Mouse (Mus musculus): ENCODE data around the gene H2al1f. TPM values are rescaled to one million over a fixed set of nuclear protein-coding genes. Genes with fewer than 3 reads are reported as not detected.
"Not testable (repeated sequence)": the region's sequence is repeated elsewhere in the genome, so short reads cannot be mapped to it uniquely, and the experiment has no call there.

The H2al1f gene
- polyA plus RNA-seq, 1 experiment from 2014 or later = not detected

- H3K4me3 ChIP-seq (replicated peaks; ENCODE audit: low read length); H3K4me2 ChIP-seq (replicated peaks); ATAC-seq (ENCODE audit: low FRiP score); H3K27ac ChIP-seq; H3K27me3 ChIP-seq (ENCODE audit: control insufficient read depth, insufficient read depth, low read length); DNase-seq (ENCODE audit: low spot score); H3K9me3 ChIP-seq (ENCODE audit: control insufficient read depth, low read length); H3K4me1 ChIP-seq (replicated peaks; ENCODE audit: control insufficient read depth, insufficient read depth, low read length); H3K9ac ChIP-seq; H3K36me3 ChIP-seq (replicated peaks; ENCODE audit: control insufficient read depth, insufficient read depth): not testable (repeated sequence)
- 92% methylated on average over 1 of the region's 6 CpGs for WGBS
Observed at GRCm38 (mm10) chrX:11305355-11305754, 9.6 kb upstream of the H2al1f start, which contains the start of gene H2al1c. H2al1c (plus strand) TSS chrX:11305655.

GRCm38 (mm10) chrX:11308524-11308923 lies 6.4 kb upstream of the H2al1f start, which contains the start of gene H2al1d:
H2al1d (plus strand) TSS chrX:11308824.
- not testable (repeated sequence) for H3K4me3 ChIP-seq (replicated peaks; ENCODE audit: low read length); DNase-seq (ENCODE audit: low spot score); H3K27me3 ChIP-seq (ENCODE audit: control insufficient read depth, insufficient read depth, low read length); H3K27ac ChIP-seq; ATAC-seq (ENCODE audit: low FRiP score); H3K4me2 ChIP-seq (replicated peaks); H3K9ac ChIP-seq; H3K4me1 ChIP-seq (replicated peaks; ENCODE audit: control insufficient read depth, insufficient read depth, low read length); H3K36me3 ChIP-seq (replicated peaks; ENCODE audit: control insufficient read depth, insufficient read depth); H3K9me3 ChIP-seq (ENCODE audit: control insufficient read depth, low read length)
- WGBS = no CpG with 5 or more reads among the region's 6 CpGs

- H3K4me2 ChIP-seq (replicated peaks) = not testable (repeated sequence)
Observed at GRCm38 (mm10) chrX:11311634-11312033, 3.3 kb upstream of the H2al1f start, which contains the start of gene H2al1e. H2al1e (plus strand) TSS chrX:11311934.

GRCm38 (mm10) chrX:11317956-11318355 lies 3.0 kb downstream of the H2al1f start, which contains the start of gene H2al1g:
H2al1g (plus strand) TSS chrX:11318256.
- H3K9ac ChIP-seq; H3K4me1 ChIP-seq (replicated peaks; ENCODE audit: control insufficient read depth, insufficient read depth, low read length); H3K9me3 ChIP-seq (ENCODE audit: control insufficient read depth, low read length); H3K27me3 ChIP-seq (ENCODE audit: control insufficient read depth, insufficient read depth, low read length); H3K4me2 ChIP-seq (replicated peaks); H3K4me3 ChIP-seq (replicated peaks; ENCODE audit: low read length); DNase-seq (ENCODE audit: low spot score); H3K36me3 ChIP-seq (replicated peaks; ENCODE audit: control insufficient read depth, insufficient read depth); ATAC-seq (ENCODE audit: low FRiP score); H3K27ac ChIP-seq: not testable (repeated sequence)
- no CpG with 5 or more reads among the region's 3 CpGs for WGBS

More at GRCm38 (mm10) chrX:11311634-11312033, 3.3 kb upstream of the H2al1f start, which contains the start of gene H2al1e:
- not testable (repeated sequence) for H3K4me1 ChIP-seq (replicated peaks; ENCODE audit: control insufficient read depth, insufficient read depth, low read length); ATAC-seq (ENCODE audit: low FRiP score); H3K27ac ChIP-seq; H3K9me3 ChIP-seq (ENCODE audit: control insufficient read depth, low read length); H3K9ac ChIP-seq; DNase-seq (ENCODE audit: low spot score); H3K27me3 ChIP-seq (ENCODE audit: control insufficient read depth, insufficient read depth, low read length); H3K4me3 ChIP-seq (replicated peaks; ENCODE audit: low read length); H3K36me3 ChIP-seq (replicated peaks; ENCODE audit: control insufficient read depth, insufficient read depth)
- WGBS = no CpG with 5 or more reads among the region's 3 CpGs

- not testable (repeated sequence) for H3K9ac ChIP-seq; H3K4me2 ChIP-seq (replicated peaks); H3K4me1 ChIP-seq (replicated peaks; ENCODE audit: control insufficient read depth, insufficient read depth, low read length); H3K4me3 ChIP-seq (replicated peaks; ENCODE audit: low read length); H3K27me3 ChIP-seq (ENCODE audit: control insufficient read depth, insufficient read depth, low read length); H3K9me3 ChIP-seq (ENCODE audit: control insufficient read depth, low read length); H3K36me3 ChIP-seq (replicated peaks; ENCODE audit: control insufficient read depth, insufficient read depth); DNase-seq (ENCODE audit: low spot score); ATAC-seq (ENCODE audit: low FRiP score); H3K27ac ChIP-seq
- no CpG with 5 or more reads among the region's 6 CpGs for WGBS
Observed at GRCm38 (mm10) chrX:11321192-11321591, 6.2 kb downstream of the H2al1f start, which contains the start of gene H2al1h. H2al1h (plus strand) TSS chrX:11321492.

GRCm38 (mm10) chrX:11324359-11324758 lies 9.4 kb downstream of the H2al1f start, which contains the start of gene H2al1i:
H2al1i (plus strand) TSS chrX:11324659.
- ATAC-seq (ENCODE audit: low FRiP score); H3K27me3 ChIP-seq (ENCODE audit: control insufficient read depth, insufficient read depth, low read length); H3K27ac ChIP-seq; H3K4me2 ChIP-seq (replicated peaks); H3K4me1 ChIP-seq (replicated peaks; ENCODE audit: control insufficient read depth, insufficient read depth, low read length); DNase-seq (ENCODE audit: low spot score); H3K9ac ChIP-seq; H3K4me3 ChIP-seq (replicated peaks; ENCODE audit: low read length); H3K36me3 ChIP-seq (replicated peaks; ENCODE audit: control insufficient read depth, insufficient read depth); H3K9me3 ChIP-seq (ENCODE audit: control insufficient read depth, low read length): not testable (repeated sequence)
- WGBS = no CpG with 5 or more reads among the region's 5 CpGs

- not testable (repeated sequence) for DNase-seq (ENCODE audit: low spot score)
- 97% methylated on average over 2 of the region's 2 CpGs for WGBS
Observed at GRCm38 (mm10) chrX:11327522-11327921, 12.6 kb downstream of the H2al1f start, which contains the start of gene H2al1j. H2al1j (plus strand) TSS chrX:11327822.

GRCm38 (mm10) chrX:11345762-11346161 lies 30.8 kb downstream of the H2al1f start:
- H3K4me2 ChIP-seq (replicated peaks) = no peak overlapping the region
- H3K27me3 ChIP-seq (ENCODE audit: control insufficient read depth, insufficient read depth, low read length) = no peaks in the 10 kb centered on the region
- no peak for DNase-seq (ENCODE audit: low spot score)
- H3K4me3 ChIP-seq (replicated peaks; ENCODE audit: low read length) = no peak overlapping the region
- no peaks in the 10 kb centered on the region for H3K9me3 ChIP-seq (ENCODE audit: control insufficient read depth, low read length)
- H3K36me3 ChIP-seq (replicated peaks; ENCODE audit: control insufficient read depth, insufficient read depth) = no peaks in the 10 kb centered on the region
- ATAC-seq (ENCODE audit: low FRiP score) = no peak
- H3K9ac ChIP-seq = no peak overlapping the region
- 0 out of 2 replicates have a peak, but pooled peaks cover 3% of the 10 kb centered on the region for H3K4me1 ChIP-seq (replicated peaks; ENCODE audit: control insufficient read depth, insufficient read depth, low read length)
- WGBS = 60% methylated on average over 9 of the region's 9 CpGs
- H3K27ac ChIP-seq = no peak overlapping the region

More at GRCm38 (mm10) chrX:11327522-11327921, 12.6 kb downstream of the H2al1f start, which contains the start of gene H2al1j:
- not testable (repeated sequence) for H3K27me3 ChIP-seq (ENCODE audit: control insufficient read depth, insufficient read depth, low read length); H3K27ac ChIP-seq; H3K9me3 ChIP-seq (ENCODE audit: control insufficient read depth, low read length); ATAC-seq (ENCODE audit: low FRiP score); H3K4me3 ChIP-seq (replicated peaks; ENCODE audit: low read length); H3K4me1 ChIP-seq (replicated peaks; ENCODE audit: control insufficient read depth, insufficient read depth, low read length); H3K9ac ChIP-seq; H3K4me2 ChIP-seq (replicated peaks); H3K36me3 ChIP-seq (replicated peaks; ENCODE audit: control insufficient read depth, insufficient read depth)

- ATAC-seq (ENCODE audit: low FRiP score) (no peak), DNase-seq (ENCODE audit: low spot score) (no peak)
- Histone ChIP-seq H3K27ac (no peak overlapping the region), H3K27me3 (ENCODE audit: control insufficient read depth, insufficient read depth, low read length) (no peaks in the 10 kb centered on the region), H3K9me3 (ENCODE audit: control insufficient read depth, low read length) (no peaks in the 10 kb centered on the region), H3K4me3 (replicated peaks; ENCODE audit: low read length) (no peak overlapping the region), H3K36me3 (replicated peaks; ENCODE audit: control insufficient read depth, insufficient read depth) (no peaks in the 10 kb centered on the region), H3K4me1 (replicated peaks; ENCODE audit: control insufficient read depth, insufficient read depth, low read length) (0 out of 2 replicates have a peak, but pooled peaks cover 3% of the 10 kb centered on the region), H3K9ac (no peak overlapping the region), H3K4me2 (replicated peaks) (no peak overlapping the region)
- 87% methylated on average over 3 of the region's 3 CpGs for WGBS
Observed at GRCm38 (mm10) chrX:11346756-11347155, 31.8 kb downstream of the H2al1f start.

All from hindbrain, embryonic 14.5 days (tissue).